Mouse (Mus musculus): Measurements from ENCODE around the gene Dpp6. TPM values are rescaled to one million over a fixed set of nuclear protein-coding genes. Genes with fewer than 3 reads are reported as not detected.

Gene Dpp6
- polyA plus RNA-seq, 1 experiment from 2014 or later: 3.7 TPM

DNA sequence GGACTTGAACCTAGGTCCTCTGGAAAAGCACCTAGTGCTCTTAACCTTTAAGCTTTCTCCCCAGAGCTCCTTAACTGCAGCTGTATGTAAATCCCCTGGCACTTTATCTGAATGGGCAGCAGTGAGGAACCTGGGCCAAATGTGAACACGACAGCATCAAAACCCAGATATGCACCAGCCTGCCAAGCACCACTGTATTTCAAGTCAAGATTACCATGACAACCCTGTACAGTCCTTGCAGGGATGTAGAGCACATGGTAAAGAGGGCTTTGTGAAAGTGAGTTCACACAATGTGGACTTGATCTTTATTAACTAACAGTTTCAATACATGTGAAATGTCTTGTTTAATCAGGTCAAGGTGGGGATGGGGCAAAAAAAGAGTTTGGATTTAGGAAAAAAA lies 162.3 kb downstream of the Dpp6 start:
- H3K4me1 ChIP-seq: no peaks in the 10 kb centered on the region
- H3K9ac ChIP-seq: no peak overlapping the region
- H3K27ac ChIP-seq: no peak overlapping the region
- H3K9me3 ChIP-seq: no peaks in the 10 kb centered on the region
- 67% methylated on average over 1 of the region's 1 CpGs for WGBS
- H3K36me3 ChIP-seq: no peaks in the 10 kb centered on the region
- H3K4me2 ChIP-seq (replicated peaks): no peak overlapping the region
- no peaks in the 10 kb centered on the region for H3K27me3 ChIP-seq
- H3K4me3 ChIP-seq: no peak overlapping the region
- no peak for ATAC-seq (ENCODE audit: low FRiP score, low read depth)

- 55% methylated on average over 3 of the region's 3 CpGs for WGBS
- H3K27ac ChIP-seq: no peak overlapping the region
- ATAC-seq (ENCODE audit: low FRiP score, low read depth): no peak
- no peaks in the 10 kb centered on the region for H3K9me3 ChIP-seq
- H3K9ac ChIP-seq: no peak overlapping the region
- no peaks in the 10 kb centered on the region for H3K36me3 ChIP-seq
- H3K4me1 ChIP-seq: no peaks in the 10 kb centered on the region
- no peak overlapping the region for H3K4me2 ChIP-seq (replicated peaks)
- H3K27me3 ChIP-seq: no peaks in the 10 kb centered on the region
- H3K4me3 ChIP-seq: no peak overlapping the region
These were observed 162.8 kb downstream of the Dpp6 start for GRCm38 (mm10) chr5:26979755-26980154.

GRCm38 (mm10) chr5:26985114-26985513 lies 168.1 kb downstream of the Dpp6 start:
- H3K9me3 ChIP-seq: no peaks in the 10 kb centered on the region
- H3K27me3 ChIP-seq: no peaks in the 10 kb centered on the region
- H3K4me2 ChIP-seq (replicated peaks): no peak overlapping the region
- 15% methylated on average over 1 of the region's 1 CpGs for WGBS
- no peak for ATAC-seq (ENCODE audit: low FRiP score, low read depth)
- no peaks in the 10 kb centered on the region for H3K4me1 ChIP-seq
- H3K4me3 ChIP-seq: no peak overlapping the region
- no peaks in the 10 kb centered on the region for H3K36me3 ChIP-seq
- H3K27ac ChIP-seq: no peak overlapping the region
- H3K9ac ChIP-seq: no peak overlapping the region

GRCm38 (mm10) chr5:26991587-26991986 lies 174.6 kb downstream of the Dpp6 start:
- H3K9me3 ChIP-seq: no peaks in the 10 kb centered on the region
- no peak for ATAC-seq (ENCODE audit: low FRiP score, low read depth)
- H3K27me3 ChIP-seq: no peaks in the 10 kb centered on the region
- no peak overlapping the region for H3K4me2 ChIP-seq (replicated peaks)
- H3K36me3 ChIP-seq: no peaks in the 10 kb centered on the region
- no peaks in the 10 kb centered on the region for H3K4me1 ChIP-seq
- H3K4me3 ChIP-seq: no peak overlapping the region
- no peak overlapping the region for H3K27ac ChIP-seq
- 21% methylated on average over 2 of the region's 2 CpGs for WGBS
- no peak overlapping the region for H3K9ac ChIP-seq

GRCm38 (mm10) chr5:27003537-27003936 lies 186.5 kb downstream of the Dpp6 start:
- H3K36me3 ChIP-seq: no peaks in the 10 kb centered on the region
- H3K4me3 ChIP-seq: no peak overlapping the region
- no peaks in the 10 kb centered on the region for H3K9me3 ChIP-seq
- H3K27me3 ChIP-seq: no peaks in the 10 kb centered on the region
- WGBS: 95% methylated on average over 7 of the region's 7 CpGs
- H3K4me2 ChIP-seq (replicated peaks): no peak overlapping the region
- no peak overlapping the region for H3K27ac ChIP-seq
- no peaks in the 10 kb centered on the region for H3K4me1 ChIP-seq
- no peak overlapping the region for H3K9ac ChIP-seq
- no peak for ATAC-seq (ENCODE audit: low FRiP score, low read depth)

GRCm38 (mm10) chr5:27009157-27009556 lies 192.2 kb downstream of the Dpp6 start:
- H3K4me2 ChIP-seq (replicated peaks): no peak overlapping the region
- H3K9ac ChIP-seq: no peak overlapping the region
- no peaks in the 10 kb centered on the region for H3K9me3 ChIP-seq
- H3K36me3 ChIP-seq: no peaks in the 10 kb centered on the region
- no peak overlapping the region for H3K4me3 ChIP-seq
- no peak for ATAC-seq (ENCODE audit: low FRiP score, low read depth)
- H3K27me3 ChIP-seq: no peaks in the 10 kb centered on the region
- H3K4me1 ChIP-seq: no peaks in the 10 kb centered on the region
- H3K27ac ChIP-seq: no peak overlapping the region

DNA sequence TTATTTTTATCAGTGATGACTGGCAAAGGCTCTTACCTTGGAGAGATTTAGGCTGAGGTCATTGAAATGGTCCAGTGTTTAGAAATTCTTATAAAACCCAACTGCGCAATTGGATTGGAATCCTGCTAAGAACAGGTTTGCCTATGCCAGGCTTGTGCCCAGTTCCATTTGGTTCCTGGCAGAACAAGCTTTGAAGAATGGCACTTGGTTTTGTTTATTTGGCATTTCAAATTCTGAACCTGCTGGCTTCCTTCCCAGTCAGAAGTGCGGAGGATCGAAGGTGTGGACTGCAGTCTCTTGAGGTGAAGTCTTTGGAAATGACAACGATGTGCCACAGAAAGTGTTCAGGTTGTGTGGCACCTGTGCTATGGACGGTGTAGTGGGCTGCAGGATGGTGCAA lies 193.6 kb downstream of the Dpp6 start:
- H3K27me3 ChIP-seq: no peaks in the 10 kb centered on the region
- H3K9ac ChIP-seq: no peak overlapping the region
- no peak overlapping the region for H3K4me2 ChIP-seq (replicated peaks)
- 87% methylated on average over 5 of the region's 5 CpGs for WGBS
- no peak for ATAC-seq (ENCODE audit: low FRiP score, low read depth)
- H3K27ac ChIP-seq: no peak overlapping the region
- H3K9me3 ChIP-seq: no peaks in the 10 kb centered on the region
- H3K4me1 ChIP-seq: no peaks in the 10 kb centered on the region
- H3K36me3 ChIP-seq: no peaks in the 10 kb centered on the region
- H3K4me3 ChIP-seq: no peak overlapping the region

DNA sequence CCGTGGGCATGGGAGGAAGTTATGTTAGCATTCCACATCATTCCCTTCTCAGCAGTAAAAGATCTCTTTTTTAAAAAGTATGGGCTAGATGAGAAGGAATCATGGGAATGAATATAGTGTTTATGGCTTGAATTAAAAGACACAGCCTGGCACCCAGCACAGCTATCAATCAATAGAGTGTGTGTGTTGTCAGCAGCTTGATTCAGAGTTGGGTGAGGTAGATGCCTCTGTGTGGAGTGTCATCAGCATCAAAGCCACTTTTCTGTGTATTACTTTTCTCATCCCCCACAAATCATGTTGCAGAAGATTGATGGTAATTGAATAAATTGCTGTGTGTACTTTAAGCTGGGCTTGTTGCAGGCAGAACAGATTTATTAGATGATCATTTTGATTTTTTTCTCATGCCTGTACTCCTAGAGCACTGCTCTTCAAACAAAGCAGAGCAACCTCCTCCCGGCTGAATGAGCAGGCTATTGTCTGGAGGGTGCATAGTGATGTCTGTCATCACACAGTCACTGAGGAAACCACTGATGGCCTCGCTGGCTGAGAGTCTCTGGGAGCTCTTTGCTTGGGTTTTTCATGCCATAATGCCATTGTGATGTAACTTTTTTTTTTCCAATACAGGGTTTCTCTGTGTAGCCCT lies 201.4 kb downstream of the Dpp6 start:
- Histone ChIP-seq H3K9me3 (no peaks in the 10 kb centered on the region), H3K4me2 (replicated peaks) (no peak overlapping the region), H3K4me1 (no peaks in the 10 kb centered on the region), H3K27ac (no peak overlapping the region), H3K27me3 (no peaks in the 10 kb centered on the region), H3K4me3 (no peak overlapping the region), H3K36me3 (no peaks in the 10 kb centered on the region), H3K9ac (no peak overlapping the region)
- no peak for ATAC-seq (ENCODE audit: low FRiP score, low read depth)
- 67% methylated on average over 3 of the region's 3 CpGs for WGBS

DNA sequence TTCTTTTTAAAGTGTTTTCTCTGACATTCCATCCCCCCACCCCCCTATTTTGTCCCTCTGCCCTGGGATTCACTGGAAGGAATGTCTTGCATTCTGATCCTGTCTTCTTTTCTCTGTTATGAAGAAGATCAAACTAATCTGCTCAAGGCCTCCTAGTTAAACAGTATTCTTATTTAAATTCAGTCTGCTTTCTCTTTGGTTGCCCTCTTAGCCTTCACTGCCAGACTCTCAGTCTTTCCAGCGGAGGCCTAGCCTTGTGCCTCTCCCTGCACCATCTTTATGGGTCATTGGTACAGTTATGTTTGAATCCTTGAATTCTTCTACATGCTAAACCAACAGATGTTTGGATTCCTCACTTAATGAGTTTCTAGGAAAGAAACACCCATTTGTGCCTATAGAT lies 211.6 kb downstream of the Dpp6 start:
- Histone ChIP-seq H3K27me3 (no peaks in the 10 kb centered on the region), H3K9ac (no peak overlapping the region), H3K4me1 (no peaks in the 10 kb centered on the region), H3K4me3 (no peak overlapping the region), H3K4me2 (replicated peaks) (no peak overlapping the region), H3K9me3 (no peaks in the 10 kb centered on the region), H3K27ac (no peak overlapping the region), H3K36me3 (no peaks in the 10 kb centered on the region)
- 82% methylated on average over 1 of the region's 1 CpGs for WGBS
- no peak for ATAC-seq (ENCODE audit: low FRiP score, low read depth)

DNA sequence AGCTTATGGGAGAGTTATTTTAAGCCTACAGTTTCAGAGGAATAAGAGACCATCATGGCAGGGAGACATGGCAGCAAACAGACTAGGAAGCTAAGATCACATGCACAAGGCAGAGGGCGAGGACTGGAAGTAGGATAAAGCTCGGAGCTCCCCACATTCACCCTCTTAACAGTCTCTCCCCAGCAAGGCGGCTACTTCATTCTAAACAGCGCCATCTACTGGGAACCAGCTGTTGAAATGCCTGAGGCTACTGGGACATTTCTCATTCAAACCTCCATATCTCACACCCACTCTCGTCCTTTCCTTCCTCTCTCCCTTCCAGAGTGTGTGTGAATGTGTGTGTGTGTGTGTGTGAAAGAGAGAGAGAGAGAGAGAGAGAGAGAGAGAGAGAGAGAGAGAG lies 212.8 kb downstream of the Dpp6 start:
- no peaks in the 10 kb centered on the region for H3K27me3 ChIP-seq
- no peak overlapping the region for H3K4me2 ChIP-seq (replicated peaks)
- no peak overlapping the region for H3K4me3 ChIP-seq
- no peaks in the 10 kb centered on the region for H3K4me1 ChIP-seq
- no peak overlapping the region for H3K9ac ChIP-seq
- no peak overlapping the region for H3K27ac ChIP-seq
- no peaks in the 10 kb centered on the region for H3K36me3 ChIP-seq
- no peak for ATAC-seq (ENCODE audit: low FRiP score, low read depth)
- H3K9me3 ChIP-seq: no peaks in the 10 kb centered on the region
- WGBS: 10% methylated on average over 5 of the region's 5 CpGs

- H3K4me1 ChIP-seq: no peaks in the 10 kb centered on the region
- no peaks in the 10 kb centered on the region for H3K9me3 ChIP-seq
- H3K9ac ChIP-seq: no peak overlapping the region
- no peak for ATAC-seq (ENCODE audit: low FRiP score, low read depth)
- H3K4me2 ChIP-seq (replicated peaks): no peak overlapping the region
- 67% methylated on average over 4 of the region's 4 CpGs for WGBS
- H3K27ac ChIP-seq: no peak overlapping the region
- H3K4me3 ChIP-seq: no peak overlapping the region
- no peaks in the 10 kb centered on the region for H3K27me3 ChIP-seq
- no peaks in the 10 kb centered on the region for H3K36me3 ChIP-seq
These were observed 217.9 kb downstream of the Dpp6 start for GRCm38 (mm10) chr5:27034858-27035257.

DNA sequence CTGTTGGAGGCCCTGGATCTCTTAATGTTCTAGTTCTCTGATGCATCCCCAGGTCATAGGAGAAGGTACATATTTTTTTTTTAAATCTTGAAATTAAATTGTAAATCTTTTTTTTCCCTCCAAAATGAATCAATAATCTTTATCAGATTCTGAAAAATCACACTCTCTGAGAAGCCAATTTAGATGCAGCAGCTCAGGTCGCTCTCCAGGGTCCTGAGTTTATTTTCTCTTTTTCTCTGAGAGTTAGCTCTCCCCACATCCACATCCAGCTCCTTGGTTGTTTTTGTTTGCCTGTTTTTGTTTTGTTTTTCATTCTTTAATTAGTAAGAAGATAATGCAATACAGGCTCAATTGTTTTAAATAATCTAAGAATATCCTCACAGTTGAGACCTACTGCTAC lies 218.3 kb downstream of the Dpp6 start:
- Histone ChIP-seq H3K36me3 (no peaks in the 10 kb centered on the region), H3K4me1 (no peaks in the 10 kb centered on the region), H3K9me3 (no peaks in the 10 kb centered on the region), H3K4me2 (replicated peaks) (no peak overlapping the region), H3K9ac (no peak overlapping the region), H3K4me3 (no peak overlapping the region), H3K27me3 (no peaks in the 10 kb centered on the region), H3K27ac (no peak overlapping the region)
- ATAC-seq (ENCODE audit: low FRiP score, low read depth): no peak
- 26% methylated on average over 1 of the region's 1 CpGs for WGBS

GRCm38 (mm10) chr5:27035891-27036290 lies 218.9 kb downstream of the Dpp6 start:
- ATAC-seq (ENCODE audit: low FRiP score, low read depth): no peak
- H3K9me3 ChIP-seq: no peaks in the 10 kb centered on the region
- H3K27ac ChIP-seq: no peak overlapping the region
- H3K4me1 ChIP-seq: no peaks in the 10 kb centered on the region
- no peak overlapping the region for H3K9ac ChIP-seq
- H3K4me3 ChIP-seq: no peak overlapping the region
- H3K36me3 ChIP-seq: no peaks in the 10 kb centered on the region
- H3K27me3 ChIP-seq: no peaks in the 10 kb centered on the region
- 28% methylated on average over 2 of the region's 2 CpGs for WGBS
- no peak overlapping the region for H3K4me2 ChIP-seq (replicated peaks)

Measured in limb, embryonic 13.5 days (tissue).